Mouse (Mus musculus) CH12.LX (cell line): Measurements from ENCODE around the gene Cntn2. TPM values are rescaled to one million over a fixed set of nuclear protein-coding genes. Genes with fewer than 3 reads are reported as not detected.

ENCODE experiments used
- DNase-seq: peaks from one replicate; pipeline ENCODE4 v3.0.0-alpha.2; 2013; ENCODE audit errors: extremely low read depth
- H3K27ac ChIP-seq: 2 replicates; pipeline ENCODE4 v1.5.1; 2012; ENCODE audit warnings: low read depth, mild to moderate bottlenecking, control low read depth, moderate library complexity; ENCODE audit not compliant: insufficient read depth
- H3K27me3 ChIP-seq: replicated peaks from 2 replicates; pipeline ENCODE3; 2012; ENCODE audit warnings: inconsistent platforms
- H3K36me3 ChIP-seq, 2 experiments: replicated peaks in 1 of 2; 2 replicates each; pipeline versions ENCODE3 to v1.6.1; 2012; ENCODE audit warnings: inconsistent platforms in 1 of 2, low read length in 1 of 2, mild to moderate bottlenecking in 1 of 2, mixed read lengths in 1 of 2, moderate library complexity in 1 of 2; ENCODE audit not compliant: control insufficient read depth in 1 of 2, insufficient read depth in 1 of 2
- H3K4me1 ChIP-seq, 2 experiments: 2 replicates each; pipeline ENCODE4 v1.6.1; 2012; ENCODE audit warnings: inconsistent platforms in 1 of 2, moderate library complexity in 1 of 2; ENCODE audit not compliant: insufficient read depth in 2 of 2, control insufficient read depth in 1 of 2
- H3K4me2 ChIP-seq: 2 replicates; pipeline ENCODE4 v1.6.1; 2012; ENCODE audit warnings: low read depth, mild to moderate bottlenecking, control low read depth; ENCODE audit not compliant: poor library complexity, insufficient read depth, severe bottlenecking
- H3K4me3 ChIP-seq, 3 experiments: fragments of 150-350 bp in 1 of 3; sonication (generic) in 1 of 3; replicated peaks in 1 of 3; 2 replicates each; pipeline versions ENCODE3 to v1.5.1; 2011 to 2012; ENCODE audit warnings: low read depth in 2 of 3, low read length in 2 of 3, mild to moderate bottlenecking in 2 of 3, moderate library complexity in 2 of 3, control low read depth in 1 of 3, improper control_type of control experiment in 1 of 3, inconsistent platforms in 1 of 3, mixed read lengths in 1 of 3; ENCODE audit not compliant: poor library complexity in 1 of 3
- H3K79me2 ChIP-seq: replicated peaks from 2 replicates; pipeline ENCODE4 v1.6.1; 2012; ENCODE audit warnings: mild to moderate bottlenecking, moderate library complexity; ENCODE audit not compliant: control insufficient read depth, poor library complexity, insufficient read depth, severe bottlenecking; ENCODE audit errors: extremely low read depth
- H3K9ac ChIP-seq: 2 replicates; pipeline ENCODE4 v1.6.1; 2012; ENCODE audit warnings: low read depth, mild to moderate bottlenecking, control low read depth, moderate library complexity; ENCODE audit not compliant: insufficient read depth
- H3K9me3 ChIP-seq: replicated peaks from 2 replicates; pipeline ENCODE3; 2012; ENCODE audit warnings: low read length, inconsistent platforms, mixed read lengths
- BHLHE40 ChIP-seq: IDR thresholded peaks from 2 replicates; pipeline ENCODE4 v1.6.1; 2011; ENCODE audit warnings: mild to moderate bottlenecking, low read depth, low read length, improper control_type of control experiment
- E2F4 ChIP-seq: IDR thresholded peaks from 2 replicates; pipeline ENCODE4 v1.6.1; 2011; ENCODE audit warnings: low read depth, low read length, improper control_type of control experiment; ENCODE audit not compliant: insufficient replicate concordance
- ELF1 ChIP-seq: IDR thresholded peaks from 2 replicates; pipeline ENCODE4 v1.6.1; 2014; ENCODE audit warnings: low read depth, mild to moderate bottlenecking, inconsistent platforms, low read length, improper control_type of control experiment
- EP300 ChIP-seq: IDR thresholded peaks from 2 replicates; pipeline ENCODE4 v1.6.1; 2011; ENCODE audit warnings: low read length, improper control_type of control experiment
- ETS1 ChIP-seq: conservative IDR thresholded peaks from 2 replicates; pipeline ENCODE4 v1.6.1; 2012; ENCODE audit warnings: low read depth, mild to moderate bottlenecking, inconsistent platforms, low read length, improper control_type of control experiment, moderate library complexity
- IRF4 ChIP-seq: IDR thresholded peaks from 2 replicates; pipeline ENCODE4 v1.6.1; 2014; ENCODE audit warnings: low read depth, mild to moderate bottlenecking, inconsistent platforms, low read length, improper control_type of control experiment
- JUN ChIP-seq: IDR thresholded peaks from 2 replicates; pipeline ENCODE4 v1.6.1; 2011; ENCODE audit warnings: low read depth, mild to moderate bottlenecking, low read length, improper control_type of control experiment, moderate library complexity; ENCODE audit not compliant: insufficient read depth
- MAFK ChIP-seq: IDR thresholded peaks from 2 replicates; pipeline ENCODE4 v1.6.1; 2011; ENCODE audit warnings: low read length, improper control_type of control experiment; ENCODE audit not compliant: insufficient replicate concordance
- MAZ ChIP-seq: IDR thresholded peaks from 2 replicates; pipeline ENCODE4 v1.6.1; 2012; ENCODE audit warnings: low read depth, mild to moderate bottlenecking, inconsistent platforms, low read length, improper control_type of control experiment, moderate library complexity
- NELFE ChIP-seq: IDR thresholded peaks from 2 replicates; pipeline ENCODE4 v1.6.1; 2011; ENCODE audit warnings: low read depth, low read length, improper control_type of control experiment
- NRF1 ChIP-seq: IDR thresholded peaks from 2 replicates; pipeline ENCODE4 v1.6.1; 2014; ENCODE audit warnings: low read depth, mild to moderate bottlenecking, inconsistent platforms, low read length, improper control_type of control experiment, moderate library complexity
- PAX5 ChIP-seq: IDR thresholded peaks from 2 replicates; pipeline ENCODE4 v1.6.1; 2012; ENCODE audit warnings: low read length, inconsistent platforms, mixed read lengths
- POLR2A ChIP-seq: IDR thresholded peaks from 2 replicates; pipeline ENCODE4 v1.6.1; 2011; ENCODE audit warnings: low read depth, mild to moderate bottlenecking, improper control_type of control experiment, low read length
- POLR2AphosphoS2 ChIP-seq: IDR thresholded peaks from 2 replicates; pipeline ENCODE4 v1.6.1; 2011; ENCODE audit warnings: low read depth, low read length, improper control_type of control experiment
- RCOR1 ChIP-seq: conservative IDR thresholded peaks from 2 replicates; pipeline ENCODE4 v1.6.1; 2012; ENCODE audit warnings: low read depth, mild to moderate bottlenecking, inconsistent platforms, low read length, improper control_type of control experiment
- SMC3 ChIP-seq: IDR thresholded peaks from 2 replicates; pipeline ENCODE4 v1.6.1; 2011; ENCODE audit warnings: low read depth, low read length, improper control_type of control experiment
- TCF12 ChIP-seq: IDR thresholded peaks from 2 replicates; pipeline ENCODE4 v1.6.1; 2014; ENCODE audit warnings: low read depth, mild to moderate bottlenecking, inconsistent platforms, low read length, improper control_type of control experiment
- USF2 ChIP-seq: conservative IDR thresholded peaks from 2 replicates; pipeline ENCODE4 v1.6.1; 2011; ENCODE audit warnings: low read depth, low read length, improper control_type of control experiment
- ZNF384 ChIP-seq: IDR thresholded peaks from 2 replicates; pipeline ENCODE4 v1.6.1; 2012; ENCODE audit warnings: low read depth, low read length, improper control_type of control experiment, inconsistent platforms
- dilution Hi-C: fragments of 300-500 bp; cut with MboI; formaldehyde crosslinking; loops from 2 replicates; pipeline ENCODE4 v1.14.3; 2020; ENCODE audit warnings: low sequenced_read_pairs; ENCODE audit not compliant: extremely low pct_unique_long_range_greater_than_20kb, extremely low pct_ligation_motif_present
- in situ Hi-C: fragments of 300-500 bp; cut with MboI; formaldehyde crosslinking; loops from 3 replicates; pipeline ENCODE4 v1.14.3; 2019; ENCODE audit warnings: low sequenced_read_pairs, low pct_ligation_motif_present, low pct_unique_long_range_greater_than_20kb, mixed read lengths
- polyA plus RNA-seq: library from polyadenylated mRNA; unstranded; fragments of >175 nt; gene quantifications from 2 replicates; pipeline ENCODE4 v1.2.1, GENCODE M21; 2012; ENCODE audit warnings: low read depth; ENCODE audit not compliant: insufficient read length
- total RNA-seq, 2 experiments: library from RNA; depleted of rRNA; stranded (reverse); fragments of 300-350 nt in 1 of 2; fragments of >200 nt in 1 of 2; gene quantifications; 2 replicates each; pipeline ENCODE4 v1.2.3; 2012 to 2014

The Cntn2 gene
- total and polyA plus RNA-seq, 3 experiments: 0.04 to 0.05 (median 0.04) TPM

DNA sequence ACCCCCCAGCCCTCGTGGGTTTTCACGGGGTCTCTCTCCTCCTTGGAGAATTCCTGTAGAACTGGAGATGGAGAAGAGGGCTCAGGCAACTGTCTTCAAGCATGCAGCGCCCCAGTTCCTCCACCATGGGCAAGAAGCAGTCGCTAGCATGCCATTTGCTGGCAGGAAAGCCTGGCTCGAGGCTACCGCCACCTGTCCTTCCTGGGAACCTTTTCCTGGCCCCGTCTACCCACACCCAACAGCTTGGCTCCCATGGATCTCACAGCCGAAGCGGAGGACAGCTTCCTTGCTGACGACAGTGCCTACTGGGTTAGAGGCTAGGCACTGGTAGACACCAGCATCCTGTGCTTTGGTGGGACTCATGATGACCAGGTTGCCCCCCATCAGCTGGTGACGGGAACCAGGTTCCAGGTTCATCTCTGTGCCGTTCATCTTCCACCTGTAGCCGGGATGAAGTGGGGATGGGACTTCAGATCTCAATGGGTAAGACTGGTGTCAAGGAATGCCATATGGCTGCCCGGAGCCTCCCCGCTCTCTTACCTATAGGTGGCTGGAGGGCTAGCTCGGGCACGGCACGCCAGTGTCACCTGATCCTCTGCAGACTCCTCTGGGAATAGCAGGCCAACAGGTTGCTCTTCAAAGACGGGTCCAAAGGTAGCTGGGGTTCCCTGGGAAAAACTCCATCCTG lies 14.3 kb downstream of the Cntn2 start:
- dilution Hi-C loops (no loop called here), in situ Hi-C loops (loop anchor here (5.0 kb wide), 1 partner anchor 64 kb away; no protein-coding TSS in a partner anchor)

DNA sequence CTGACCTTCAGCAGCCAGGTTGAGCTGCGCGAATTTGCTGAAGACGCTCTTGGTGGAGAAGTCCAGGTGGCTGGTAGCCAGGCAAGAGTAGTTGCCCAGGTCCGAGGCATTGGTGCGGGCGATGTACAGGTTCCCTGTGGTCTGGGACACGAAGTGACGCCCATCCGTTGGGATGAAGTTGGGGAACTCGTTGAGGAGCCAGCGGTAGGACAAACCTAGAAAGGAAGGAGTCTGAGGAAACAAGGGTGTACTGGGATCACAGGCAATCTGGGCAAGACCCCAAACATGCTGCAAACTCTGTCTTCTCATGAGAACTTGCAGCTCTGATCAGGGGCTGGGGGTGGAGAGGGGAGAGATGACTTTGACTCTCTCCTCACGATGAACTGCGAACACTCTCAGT lies 15.0 kb downstream of the Cntn2 start:
- no peak overlapping the region for H3K4me2 ChIP-seq
- H3K4me3 ChIP-seq: no peak overlapping the region
- H3K9ac ChIP-seq: no peak overlapping the region
- H3K36me3 ChIP-seq: no peaks in the 10 kb centered on the region
- peaks cover 3% of the 10 kb centered on the region for H3K9me3 ChIP-seq
- peaks cover 62% of the 10 kb centered on the region for H3K27me3 ChIP-seq
- DNase-seq: no peak
- dilution Hi-C loops: no loop called here
- TF ChIP-seq ZNF384: no peak
- no peak for TF ChIP-seq ELF1
- no peak for TF ChIP-seq RCOR1
- TF ChIP-seq POLR2AphosphoS2: no peak
- no peak for TF ChIP-seq NELFE
- no peak for TF ChIP-seq IRF4
- TF ChIP-seq MAFK: no peak
- no peak for TF ChIP-seq MAZ
- no peak for TF ChIP-seq SMC3
- TF ChIP-seq POLR2A: no peak
- no peak for TF ChIP-seq E2F4
- TF ChIP-seq EP300: no peak
- no peak for TF ChIP-seq BHLHE40
- no peaks in the 10 kb centered on the region for H3K79me2 ChIP-seq
- no peak overlapping the region for H3K27ac ChIP-seq
- peaks cover 18 to 35% of the 10 kb centered on the region in 2 experiments for H3K4me1 ChIP-seq
- in situ Hi-C loops: loop anchor here (5.0 kb wide), 1 partner anchor 64 kb away; no protein-coding TSS in a partner anchor

More for the DNA sequence above, 14.3 kb downstream of the Cntn2 start:
- Histone ChIP-seq H3K79me2 (no peaks in the 10 kb centered on the region), H3K4me2 (no peak overlapping the region), H3K27me3 (peaks cover 59% of the 10 kb centered on the region), H3K4me1 (peaks cover 25 to 42% of the 10 kb centered on the region in 2 experiments), H3K9ac (no peak overlapping the region), H3K27ac (no peak overlapping the region), H3K36me3 (no peaks in the 10 kb centered on the region), H3K4me3 (no peak overlapping the region), H3K9me3 (peaks cover 3% of the 10 kb centered on the region)
- no peak for DNase-seq
- no peak for TF ChIP-seq ZNF384
- no peak for TF ChIP-seq POLR2AphosphoS2
- no peak for TF ChIP-seq NRF1
- TF ChIP-seq PAX5: no peak
- TF ChIP-seq USF2: no peak
- no peak for TF ChIP-seq JUN
- no peak for TF ChIP-seq TCF12
- TF ChIP-seq ETS1: no peak
- no peak for TF ChIP-seq SMC3
- TF ChIP-seq EP300: no peak
- TF ChIP-seq NELFE: no peak
